Mouse (Mus musculus) MEL (cell line): ENCODE measurements around the gene Smg6.

Source experiments
- CTCF ChIP-seq, 3 experiments: IDR thresholded peaks in 2 of 3; conservative IDR thresholded peaks in 1 of 3; 2 replicates each; pipeline ENCODE4 v1.5.1; 2011 to 2012; ENCODE audit warnings: low read length in 3 of 3, low read depth in 2 of 3, mild to moderate bottlenecking in 2 of 3, improper control_type of control experiment in 1 of 3, inconsistent platforms in 1 of 3, mixed read lengths in 1 of 3, moderate library complexity in 1 of 3; ENCODE audit not compliant: control insufficient read depth in 1 of 3, insufficient read depth in 1 of 3, poor library complexity in 1 of 3, severe bottlenecking in 1 of 3
- HCFC1 ChIP-seq: IDR thresholded peaks from 2 replicates; pipeline ENCODE4 v1.6.1; 2012; ENCODE audit warnings: low read depth, mild to moderate bottlenecking, inconsistent platforms, low read length, improper control_type of control experiment, moderate library complexity
- MAX ChIP-seq: IDR thresholded peaks from 2 replicates; pipeline ENCODE4 v1.6.1; 2011; ENCODE audit warnings: low read length, improper control_type of control experiment
- MYC ChIP-seq: IDR thresholded peaks from 2 replicates; pipeline ENCODE4 v1.6.1; 2011; ENCODE audit warnings: low read depth, mild to moderate bottlenecking, low read length, improper control_type of control experiment, moderate library complexity
- POLR2A ChIP-seq, 2 experiments: IDR thresholded peaks; 2 replicates each; pipeline ENCODE4 v1.6.1; 2011 to 2012; ENCODE audit warnings: low read length in 2 of 2, mild to moderate bottlenecking in 2 of 2, control low read depth in 1 of 2, improper control_type of control experiment in 1 of 2, low read depth in 1 of 2, moderate library complexity in 1 of 2; ENCODE audit not compliant: control insufficient read depth in 1 of 2, insufficient read depth in 1 of 2, poor library complexity in 1 of 2
- ZNF384 ChIP-seq: IDR thresholded peaks from 2 replicates; pipeline ENCODE4 v1.6.1; 2012; ENCODE audit warnings: low read depth, mild to moderate bottlenecking, inconsistent platforms, low read length, improper control_type of control experiment

- no peak for TF ChIP-seq HCFC1
- no peak for TF ChIP-seq POLR2A (IDR thresholded peaks at IDR 0.05; ENCODE audit: control insufficient read depth in 1 of 2, insufficient read depth in 1 of 2, low read depth in 1 of 2, low read length in 2 of 2, poor library complexity in 1 of 2)
- no peak for TF ChIP-seq MYC
- TF ChIP-seq CTCF (IDR thresholded peaks at IDR 0.05 in 2 of 3, conservative IDR thresholded peaks at IDR 0.05 in 1 of 3; ENCODE audit: control insufficient read depth in 1 of 3, insufficient read depth in 1 of 3, low read depth in 2 of 3, low read length in 3 of 3, poor library complexity in 1 of 3, severe bottlenecking in 1 of 3), result no peak
- TF ChIP-seq MAX, result no peak
- TF ChIP-seq ZNF384, result no peak
These were observed 275.3 kb downstream of the Smg6 start for GRCm38 (mm10) chr11:75200935-75201334.
